Comparison of ENCODE assay signal across 10 mouse cellular contexts in the genomic region with DNA sequence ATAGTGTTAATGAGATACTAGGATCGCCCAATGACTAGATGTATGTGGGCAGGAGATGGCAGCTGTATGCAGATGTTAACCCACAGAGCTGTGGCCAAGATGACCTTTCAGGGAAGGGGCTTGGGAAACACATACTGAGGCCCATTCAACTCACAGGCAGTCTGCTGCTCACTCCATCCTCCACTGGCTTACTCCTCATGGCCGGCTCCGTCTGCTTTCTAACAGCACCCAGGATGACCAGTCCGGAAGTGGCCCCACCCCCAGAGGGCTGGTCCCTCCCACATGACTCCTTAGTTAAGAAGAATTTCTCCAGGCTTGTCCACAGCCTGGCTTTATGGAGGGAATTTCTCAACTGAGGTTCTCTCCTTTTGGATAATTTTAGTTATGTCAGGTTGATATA.
A peak's percentile ranks its signal among the peaks of the same experiment; 100 is the strongest.
DNase-seq lines count a peak whose midpoint lies in the region; ATAC-seq and TF ChIP-seq lines count a peak whose summit lies in the region.
"Had no signal": no experiment of that assay in that cellular context is flagged by ENCODE, and none has a peak within 500 bp of the region (broad histone marks: within the 10 kb centered on the region; RNA-seq: fewer than 3 reads in every experiment).

No protein-coding gene starts in this region.

- peak; percentile 67; the same call in 1 of the 2 replicates for ATAC-seq in lung, embryonic 14.5 days (ENCODE audit: insufficient read depth)
- peak; percentile 55; the same call in 1 of the 2 replicates for ATAC-seq in intestine, embryonic 16.5 days
- ATAC-seq in hindbrain, embryonic 13.5 days (ENCODE audit: low FRiP score), result no peak

- no peak overlapping the region for H3K4me3 ChIP-seq in lung, embryonic 14.5 days (ENCODE audit: low read depth, low read length)
- no peak overlapping the region for H3K4me3 ChIP-seq in intestine, embryonic 16.5 days (ENCODE audit: low read length)
- no peak overlapping the region for H3K4me3 ChIP-seq in hindbrain, embryonic 13.5 days

- H3K9ac ChIP-seq in lung, embryonic 14.5 days, result no peak overlapping the region
- no peak overlapping the region for H3K9ac ChIP-seq in intestine, embryonic 16.5 days (ENCODE audit: low read depth, low read length)
- no peak overlapping the region for H3K9ac ChIP-seq in hindbrain, embryonic 13.5 days

- H3K9me3 ChIP-seq in lung, embryonic 14.5 days (ENCODE audit: low read depth, low read length), result no peaks in the 10 kb centered on the region
- no peaks in the 10 kb centered on the region for H3K9me3 ChIP-seq in intestine, embryonic 16.5 days (ENCODE audit: control insufficient read depth, low read length)
- H3K9me3 ChIP-seq in hindbrain, embryonic 13.5 days, result no peaks in the 10 kb centered on the region

- 62% methylated on average over 4 of the region's 4 CpGs for WGBS in lung, embryonic 14.5 days
- 69% methylated on average over 4 of the region's 4 CpGs for WGBS in intestine, embryonic 16.5 days
- WGBS in hindbrain, embryonic 13.5 days, result 88% methylated on average over 4 of the region's 4 CpGs

- no peak for TF ChIP-seq CTCF in lung, embryonic 14.5 days (IDR thresholded peaks at IDR 0.05; ENCODE audit: low read depth)

- no peaks in the 10 kb centered on the region for H3K4me1 ChIP-seq in lung, embryonic 14.5 days (ENCODE audit: insufficient read depth)
- no peaks in the 10 kb centered on the region for H3K4me1 ChIP-seq in intestine, embryonic 16.5 days (ENCODE audit: control insufficient read depth, insufficient read depth, low read length)
- H3K4me1 ChIP-seq in hindbrain, embryonic 13.5 days (replicated peaks), result no peaks in the 10 kb centered on the region

- no peaks in the 10 kb centered on the region for H3K36me3 ChIP-seq in lung, embryonic 14.5 days (ENCODE audit: insufficient read depth)
- H3K36me3 ChIP-seq in intestine, embryonic 16.5 days (ENCODE audit: control insufficient read depth, insufficient read depth, low read length), result no peaks in the 10 kb centered on the region
- H3K36me3 ChIP-seq in hindbrain, embryonic 13.5 days, result no peaks in the 10 kb centered on the region

- no peaks in the 10 kb centered on the region for H3K27me3 ChIP-seq in lung, embryonic 14.5 days (ENCODE audit: insufficient read depth, low read length)
- no peaks in the 10 kb centered on the region for H3K27me3 ChIP-seq in intestine, embryonic 16.5 days (replicated peaks; ENCODE audit: control insufficient read depth, insufficient read depth, low read length)
- no peaks in the 10 kb centered on the region for H3K27me3 ChIP-seq in hindbrain, embryonic 13.5 days

- peak; percentile 7 for DNase-seq in lung, embryonic 14.5 days
- no peak for DNase-seq in lung, postnatal 25 days (ENCODE audit: low spot score)
- DNase-seq in gastrocnemius, adult 8-10 months (ENCODE audit: low spot score in 2 of 2), result peak; percentile 23 to 34
- DNase-seq in lung, postnatal 4 days, result peak; percentile 15 to 47
- no peak for DNase-seq in spleen, postnatal 36 days (ENCODE audit: low spot score in 2 of 2)
- DNase-seq in layer of hippocampus, adult 8-10 months (ENCODE audit: low spot score in 2 of 2), result no peak
- DNase-seq: adrenal gland, postnatal 25 days; cerebellum, postnatal 36 days had no signal

- H3K4me2 ChIP-seq in lung, embryonic 14.5 days, result no peak overlapping the region
- H3K4me2 ChIP-seq in intestine, embryonic 16.5 days (ENCODE audit: low read depth, low read length), result no peak overlapping the region
- H3K4me2 ChIP-seq in hindbrain, embryonic 13.5 days, result no peak overlapping the region

- peak overlapping the region; percentile 37; the same call in 1 of the 2 replicates for H3K27ac ChIP-seq in lung, embryonic 14.5 days (ENCODE audit: low read depth)
- peak overlapping the region; percentile 85 for H3K27ac ChIP-seq in intestine, embryonic 16.5 days (ENCODE audit: low read length)
- no peak overlapping the region for H3K27ac ChIP-seq in hindbrain, embryonic 13.5 days

Comparison
In these comparisons a context has a peak if more than half of its experiments do, and no peak if none do; other contexts are left out.
1. DNase-seq: peak in lung, embryonic 14.5 days (single experiment), gastrocnemius, adult 8-10 months (2 of 2) and lung, postnatal 4 days (2 of 2); none in lung, postnatal 25 days (single experiment), spleen, postnatal 36 days (0 of 2) and layer of hippocampus, adult 8-10 months (0 of 2).